Mouse (Mus musculus) megakaryocyte, embryonic 14.5 days (primary cell): ENCODE measurements around the gene Zfp593.

ENCODE experiments used
- FLI1 ChIP-seq: IDR thresholded peaks from 2 replicates; pipeline ENCODE4 v1.6.1; 2012; ENCODE audit warnings: low read length, inconsistent platforms, mixed read lengths
- GATA1 ChIP-seq: IDR thresholded peaks from 3 replicates; pipeline ENCODE4 v1.6.1; 2012; ENCODE audit warnings: mixed read lengths, low read length, inconsistent platforms, borderline replicate concordance

- no peak for TF ChIP-seq GATA1
- TF ChIP-seq FLI1: no peak
These were observed 10.5 kb upstream of the Zfp593 start for GRCm38 (mm10) chr4:134255854-134256253.
